Mouse (Mus musculus) olfactory bulb, adult 2 months (tissue): ENCODE data around the gene Enah. TPM values are rescaled to one million over a fixed set of nuclear protein-coding genes. Genes with fewer than 3 reads are reported as not detected.
A peak's percentile ranks its signal among the peaks of the same experiment; 100 is the strongest.

Experiments
- H3K27ac ChIP-seq: fragments of 200-500 bp; 2 replicates; pipeline ENCODE4 v1.5.1; 2012; ENCODE audit warnings: low read depth, low read length; ENCODE audit not compliant: insufficient read depth
- H3K4me1 ChIP-seq: fragments of 200-500 bp; 2 replicates; pipeline ENCODE4 v1.6.1; 2012; ENCODE audit warnings: low read length; ENCODE audit not compliant: control insufficient read depth, insufficient read depth
- H3K4me3 ChIP-seq: fragments of 200-500 bp; 2 replicates; pipeline ENCODE4 v1.5.1; 2012; ENCODE audit warnings: mild to moderate bottlenecking, low read depth, low read length, moderate library complexity; ENCODE audit not compliant: insufficient read depth
- CTCF ChIP-seq: fragments of 200-500 bp; IDR thresholded peaks from 2 replicates; pipeline ENCODE4 v1.5.1; 2012; ENCODE audit warnings: low read depth, mild to moderate bottlenecking, low read length, moderate library complexity; ENCODE audit not compliant: insufficient read depth
- POLR2A ChIP-seq: fragments of 200-500 bp; IDR thresholded peaks from 2 replicates; pipeline ENCODE4 v1.6.1; 2012; ENCODE audit warnings: mild to moderate bottlenecking, low read depth, low read length, moderate library complexity; ENCODE audit not compliant: insufficient read depth
- WGBS: fragments of 180-500 bp; shearing (Covaris S2); methylation state at CpG from one replicate; pipeline ENCODE4 v1.1.7; 2018; 5-methylcytosine and 5-hydroxymethylcytosine counted together
- polyA plus RNA-seq: library from polyadenylated mRNA; stranded (reverse); fragments of >200 nt; gene quantifications from 2 replicates; pipeline ENCODE4 v1.2.4, GENCODE M21; 2012; ENCODE audit warnings: low replicate concordance; ENCODE audit not compliant: missing spikeins, insufficient read depth, insufficient read length

The Enah gene
- polyA plus RNA-seq, 1 experiment: 161 TPM

DNA sequence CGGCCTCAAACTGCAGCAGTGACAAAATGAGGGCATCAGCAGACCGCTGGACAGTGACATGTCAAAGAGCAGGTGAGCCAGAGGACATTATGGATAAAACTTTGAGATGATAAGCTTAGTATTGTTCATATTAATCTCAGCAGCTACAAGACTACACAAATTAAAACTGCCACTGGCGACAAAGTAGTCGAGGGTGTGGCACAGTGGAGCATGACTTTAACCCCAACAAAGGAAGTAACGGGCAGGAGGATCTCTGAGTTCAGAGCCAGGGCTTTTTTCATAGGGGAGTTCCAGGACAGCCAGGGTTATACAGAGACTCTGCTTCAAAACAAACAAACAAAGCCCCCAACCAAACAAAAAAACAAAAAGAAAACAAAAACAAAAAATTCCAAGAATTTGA, 68.5 kb downstream of the Enah start:
- Histone ChIP-seq H3K27ac (no peak overlapping the region), H3K4me1 (no peaks in the 10 kb centered on the region; the same call in 1 of the 2 replicates), H3K4me3 (no peak overlapping the region)
- TF ChIP-seq CTCF (no peak), POLR2A (no peak)
- WGBS: 83% methylated on average over 5 of the region's 5 CpGs

- WGBS: 97% methylated on average over 9 of the region's 9 CpGs
- TF ChIP-seq CTCF (no peak), POLR2A (no peak)
- H3K27ac ChIP-seq: no peak overlapping the region
Measured at GRCm38 (mm10) chr1:181950721-181951120, 69.1 kb downstream of the Enah start.

GRCm38 (mm10) chr1:181948191-181948590, 71.6 kb downstream of the Enah start:
- peaks cover 4% of the 10 kb centered on the region; the same call in 1 of the 2 replicates for H3K4me1 ChIP-seq
- no peak for TF ChIP-seq POLR2A
- no peak for TF ChIP-seq CTCF
- 85% methylated on average over 3 of the region's 3 CpGs for WGBS

More at GRCm38 (mm10) chr1:181950721-181951120, 69.1 kb downstream of the Enah start:
- no peaks in the 10 kb centered on the region; the same call in 1 of the 2 replicates for H3K4me1 ChIP-seq
- H3K4me3 ChIP-seq: no peak overlapping the region

DNA sequence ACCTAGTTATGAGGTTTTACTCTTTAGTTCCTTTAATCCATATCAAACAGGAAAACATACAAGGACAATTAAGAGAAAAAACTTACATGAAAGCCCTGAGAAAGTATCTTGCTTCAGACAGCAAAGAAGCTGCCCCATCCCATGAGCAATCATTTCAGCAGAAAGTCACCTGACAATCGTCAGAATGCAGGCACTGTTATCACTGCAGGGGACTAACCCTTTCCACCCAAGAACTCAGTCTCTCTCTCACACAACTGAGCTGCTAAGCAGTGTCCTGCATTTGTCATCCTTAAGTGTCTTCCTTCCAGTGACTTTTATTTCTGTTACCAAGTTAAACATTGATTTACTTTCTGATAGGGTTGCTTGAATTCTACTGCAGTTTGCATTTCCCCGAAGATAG, 82.7 kb downstream of the Enah start:
- TF ChIP-seq CTCF (no peak), POLR2A (no peak)
- Histone ChIP-seq H3K4me3 (no peak overlapping the region), H3K4me1 (0 out of 2 replicates have a peak, but pooled peaks cover 2% of the 10 kb centered on the region), H3K27ac (no peak overlapping the region)
- WGBS: 58% methylated on average over 2 of the region's 2 CpGs

More at GRCm38 (mm10) chr1:181948191-181948590, 71.6 kb downstream of the Enah start:
- Histone ChIP-seq H3K4me3 (no peak overlapping the region), H3K27ac (no peak overlapping the region)

DNA sequence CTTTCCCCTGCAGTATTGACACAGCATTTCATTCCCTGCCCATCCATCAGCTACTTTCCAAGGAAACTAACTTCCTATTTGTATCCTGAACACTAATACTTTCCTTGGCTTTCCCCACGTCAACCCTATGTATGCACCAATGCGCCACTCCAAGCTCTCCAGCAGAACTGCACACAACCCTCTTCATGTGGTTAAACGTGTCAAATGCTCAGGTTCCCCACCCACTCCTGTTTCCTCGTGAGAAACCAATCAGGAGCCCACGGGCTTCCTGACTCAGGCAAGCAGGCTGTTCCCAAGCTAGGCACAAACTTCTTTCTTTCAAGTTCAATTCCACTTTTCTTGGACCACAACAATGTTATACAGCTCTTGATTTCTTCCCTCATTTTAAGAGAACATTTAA, 91.4 kb downstream of the Enah start:
- TF ChIP-seq POLR2A: no peak
- no peak for TF ChIP-seq CTCF
- H3K4me1 ChIP-seq: peaks cover 9% of the 10 kb centered on the region
- WGBS: 59% methylated on average over 5 of the region's 5 CpGs
- H3K4me3 ChIP-seq: no peak overlapping the region
- H3K27ac ChIP-seq: no peak overlapping the region

DNA sequence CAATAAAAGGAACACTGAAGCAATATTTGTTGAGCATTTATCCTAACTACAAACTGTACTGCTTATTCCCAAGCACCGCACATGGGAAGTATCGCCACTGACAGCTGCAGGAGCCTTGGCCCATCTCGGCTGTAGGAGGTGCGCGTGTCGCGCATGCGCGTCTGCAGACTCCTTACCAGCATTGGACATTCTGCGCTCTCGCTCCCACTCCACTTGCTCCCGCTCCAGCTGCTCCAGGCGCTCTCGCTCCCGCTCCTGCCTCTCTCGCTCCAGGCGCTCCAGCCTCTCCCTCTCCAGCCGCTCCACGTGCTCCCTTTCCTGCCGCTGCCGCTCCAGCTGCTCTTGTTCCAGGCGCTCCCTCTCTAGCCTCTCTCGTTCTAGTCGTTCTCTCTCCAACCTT, 96.4 kb downstream of the Enah start:
- no peak overlapping the region for H3K4me3 ChIP-seq
- H3K4me1 ChIP-seq: peaks cover 7% of the 10 kb centered on the region
- 85% methylated on average over 24 of the region's 24 CpGs for WGBS
- no peak for TF ChIP-seq POLR2A
- no peak for TF ChIP-seq CTCF
- H3K27ac ChIP-seq: no peak overlapping the region

DNA sequence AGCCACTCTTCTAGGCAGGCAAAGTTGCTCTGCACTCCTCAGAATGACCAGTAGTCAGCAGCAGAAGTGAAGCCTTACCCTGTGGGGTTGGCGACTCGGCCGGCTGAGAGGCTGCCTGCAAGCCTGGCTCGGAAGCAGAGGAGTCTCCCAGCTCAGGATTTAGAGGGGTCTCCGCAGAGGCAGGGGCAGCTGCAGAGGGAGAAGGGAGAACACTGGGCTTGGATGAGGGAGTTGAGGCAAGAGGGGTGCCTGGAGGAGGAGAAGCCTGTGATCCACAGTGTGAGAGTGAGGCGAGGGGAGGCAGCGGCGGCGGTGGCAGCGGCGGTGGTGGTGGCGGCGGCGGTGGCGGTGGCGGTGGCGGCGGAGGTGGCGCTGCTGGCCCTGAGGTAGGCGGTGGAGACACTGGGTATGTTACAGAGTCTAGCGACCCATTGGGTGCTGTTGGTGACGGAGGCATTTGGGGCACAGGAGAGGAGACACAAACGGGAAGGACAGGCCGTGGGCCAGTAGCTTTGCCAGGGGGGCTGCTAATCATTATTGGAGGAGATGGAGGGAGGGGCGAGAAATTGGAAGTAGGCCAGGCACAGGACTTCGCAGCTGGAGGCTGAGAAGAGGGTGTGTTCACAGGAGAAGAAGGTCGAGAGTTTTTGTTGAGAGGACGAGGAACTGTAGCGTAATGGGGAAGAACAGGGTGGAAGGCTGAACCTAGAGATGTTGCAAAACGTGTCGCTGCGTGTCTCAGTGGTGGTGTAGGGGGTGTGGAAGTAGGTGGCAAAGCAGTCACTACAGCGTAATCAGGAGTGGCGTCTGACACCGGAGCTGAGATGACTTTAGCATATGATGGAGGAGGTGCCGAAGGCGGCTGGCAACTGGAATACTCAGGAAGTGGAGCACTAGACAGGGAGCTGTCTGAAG, 98.0 kb downstream of the Enah start:
- Histone ChIP-seq H3K27ac (no peak overlapping the region), H3K4me1 (peaks cover 6% of the 10 kb centered on the region), H3K4me3 (0 out of 2 replicates have a peak overlapping the region, but pooled peaks have one; percentile 5)
- no peak for TF ChIP-seq POLR2A
- TF ChIP-seq CTCF: no peak
- 81% methylated on average over 37 of the region's 37 CpGs for WGBS

- no peaks in the 10 kb centered on the region for H3K4me1 ChIP-seq
- H3K27ac ChIP-seq: no peak overlapping the region
- no peak overlapping the region for H3K4me3 ChIP-seq
- 94% methylated on average over 7 of the region's 7 CpGs for WGBS
- TF ChIP-seq CTCF (no peak), POLR2A (no peak)
Measured at GRCm38 (mm10) chr1:181911841-181912240, 107.9 kb downstream of the Enah start.

DNA sequence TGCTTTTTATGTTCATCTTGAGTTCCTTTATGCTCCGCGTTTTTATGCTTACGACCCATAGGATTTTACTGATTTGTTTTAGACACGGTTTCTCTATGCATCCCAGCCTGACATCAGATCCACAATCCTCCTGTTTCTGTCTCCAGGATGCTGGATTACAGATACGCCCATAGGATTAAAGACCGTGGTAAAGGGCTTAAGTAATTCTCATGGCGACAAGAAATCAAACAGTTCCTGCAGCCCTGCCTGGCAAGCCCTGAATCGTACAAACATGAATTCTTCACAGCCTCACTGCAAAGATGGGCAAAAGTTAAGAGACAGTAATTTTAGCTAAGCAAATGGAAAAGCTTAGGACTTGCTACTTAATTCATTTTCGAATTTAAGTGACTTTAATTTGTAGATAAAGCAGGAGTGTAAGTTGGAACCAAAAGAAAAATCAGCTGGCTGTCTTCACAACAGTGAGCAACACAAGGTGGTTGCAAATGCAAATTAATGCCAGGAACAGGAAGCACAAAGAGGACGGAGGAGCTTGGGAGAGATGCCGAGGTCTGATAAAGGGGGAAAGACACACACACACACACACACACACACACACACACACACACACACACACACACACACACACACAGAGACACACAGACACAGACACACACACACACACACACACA, 118.0 kb downstream of the Enah start:
- Histone ChIP-seq H3K27ac (no peak overlapping the region), H3K4me3 (no peak overlapping the region), H3K4me1 (no peaks in the 10 kb centered on the region)
- 59% methylated on average over 10 of the region's 11 CpGs for WGBS
- TF ChIP-seq POLR2A (no peak), CTCF (no peak)
